Mouse (Mus musculus) embryonic fibroblast, embryonic 13.5 days (primary cell): ENCODE data around the gene Prune2.

ENCODE experiments used
- CTCF ChIP-seq: IDR thresholded peaks from 2 replicates; pipeline ENCODE4 v1.5.1; 2011; ENCODE audit warnings: mild to moderate bottlenecking, control low read depth, low read length, moderate library complexity, borderline replicate concordance; ENCODE audit not compliant: insufficient read depth
- POLR2A ChIP-seq: IDR thresholded peaks from 2 replicates; pipeline ENCODE4 v1.6.1; 2011; ENCODE audit warnings: low read depth, mild to moderate bottlenecking, control low read depth, low read length, moderate library complexity

GRCm38 (mm10) chr19:17256867-17257266 lies 300.9 kb downstream of the Prune2 start:
- no peak for TF ChIP-seq POLR2A
- no peak for TF ChIP-seq CTCF
